Mouse (Mus musculus) limb, embryonic 14.5 days (tissue): ENCODE results near the gene Pip4k2a. TPM values are rescaled to one million over a fixed set of nuclear protein-coding genes. Genes with fewer than 3 reads are reported as not detected.

Experiments
- ATAC-seq: fragments of 200-750 bp; cut with Nextera tagmentation; 2 replicates; pipeline ENCODE4 v1.8.0; 2017; ENCODE audit warnings: low read depth, moderate number of reproducible peaks, moderate TSS enrichment; ENCODE audit not compliant: low FRiP score
- DNase-seq: peaks from one replicate; pipeline ENCODE4 v3.0.0-alpha.2; 2015; ENCODE audit warnings: low spot score
- H3K27ac ChIP-seq: fragments of 300-500 bp; sonication (generic); replicated peaks from 2 replicates; pipeline ENCODE4 v1.5.1; 2014; ENCODE audit warnings: low read depth, mild to moderate bottlenecking, low read length, moderate library complexity, mixed read lengths
- H3K27me3 ChIP-seq: fragments of 300-500 bp; sonication (generic); 2 replicates; pipeline ENCODE4 v1.6.1; 2014; ENCODE audit warnings: low read length, mixed read lengths; ENCODE audit not compliant: control insufficient read depth, insufficient read depth
- H3K36me3 ChIP-seq: fragments of 300-500 bp; sonication (generic); 2 replicates; pipeline ENCODE4 v1.6.1; 2014; ENCODE audit warnings: mild to moderate bottlenecking, low read length, moderate library complexity, mixed read lengths; ENCODE audit not compliant: control insufficient read depth, insufficient read depth
- H3K4me1 ChIP-seq: fragments of 300-500 bp; sonication (generic); 2 replicates; pipeline ENCODE4 v1.6.1; 2014; ENCODE audit warnings: antibody characterized with exemption, low read length, mixed read lengths; ENCODE audit not compliant: control insufficient read depth, insufficient read depth
- H3K4me2 ChIP-seq: fragments of 300-500 bp; sonication (generic); replicated peaks from 2 replicates; pipeline ENCODE4 v1.6.1; 2014; ENCODE audit warnings: low read depth, mild to moderate bottlenecking, low read length, moderate library complexity; ENCODE audit not compliant: severe bottlenecking
- H3K4me3 ChIP-seq: fragments of 300-500 bp; sonication (generic); replicated peaks from 2 replicates; pipeline ENCODE4 v1.5.1; 2014; ENCODE audit warnings: low read length
- H3K9ac ChIP-seq: fragments of 300-500 bp; sonication (generic); 2 replicates; pipeline ENCODE4 v1.6.1; 2014; ENCODE audit warnings: mild to moderate bottlenecking, low read depth, low read length, moderate library complexity; ENCODE audit not compliant: severe bottlenecking
- H3K9me3 ChIP-seq: fragments of 300-500 bp; sonication (generic); 2 replicates; pipeline ENCODE4 v1.6.1; 2016; ENCODE audit warnings: low read length; ENCODE audit not compliant: control insufficient read depth
- POLR2A ChIP-seq: fragments of 200-500 bp; IDR thresholded peaks from 2 replicates; pipeline ENCODE4 v1.8.0; 2012; ENCODE audit warnings: inconsistent platforms, mild to moderate bottlenecking, moderate library complexity, borderline replicate concordance; ENCODE audit not compliant: insufficient read depth, insufficient read length; ENCODE audit errors: extremely low read depth
- WGBS: fragments of 180-500 bp; shearing (Covaris S2); extraction: QIAGEN DNeasy Blood & Tissue Kit; methylation state at CpG from one replicate; pipeline ENCODE4 v1.1.7; 2014; 5-methylcytosine and 5-hydroxymethylcytosine counted together
- polyA plus RNA-seq, 2 experiments: library from polyadenylated mRNA; depleted of rRNA in 1 of 2; stranded (reverse) in 1 of 2; unstranded in 1 of 2; fragments of >200 nt; fragmentation: Nextera tagmentation in 1 of 2; extraction: Ambion mirVana in 1 of 2; gene quantifications; 2 replicates each; pipeline versions ENCODE4 v1.2.1 to v1.2.3; 2012 to 2014

The Pip4k2a gene
- polyA plus RNA-seq, 2 experiments = 12.1 to 13.2 TPM

GRCm38 (mm10) chr2:18938923-18939329 is 59.0 kb downstream of the Pip4k2a start:
- no peak; the same call in 1 of the 2 replicates for ATAC-seq
- Histone ChIP-seq H3K4me1 (peaks cover 32% of the 10 kb centered on the region), H3K36me3 (no peaks in the 10 kb centered on the region), H3K27ac (no peak overlapping the region), H3K27me3 (no peaks in the 10 kb centered on the region), H3K4me3 (no peak overlapping the region), H3K9ac (no peak overlapping the region), H3K4me2 (no peak overlapping the region), H3K9me3 (no peaks in the 10 kb centered on the region)
- no peak for TF ChIP-seq POLR2A
- 20% methylated on average over 8 of the region's 8 CpGs for WGBS
- DNase-seq = no peak

- Histone ChIP-seq H3K4me2 (no peak overlapping the region), H3K27me3 (no peaks in the 10 kb centered on the region), H3K9ac (no peak overlapping the region), H3K9me3 (no peaks in the 10 kb centered on the region), H3K27ac (no peak overlapping the region), H3K4me1 (peaks cover 34% of the 10 kb centered on the region), H3K4me3 (no peak overlapping the region), H3K36me3 (no peaks in the 10 kb centered on the region)
- TF ChIP-seq POLR2A = no peak
- DNase-seq (no peak), ATAC-seq (no peak)
- WGBS = 35% methylated on average over 1 of the region's 1 CpGs
Measured at GRCm38 (mm10) chr2:18938232-18938631, 59.7 kb downstream of the Pip4k2a start.

GRCm38 (mm10) chr2:18937611-18938010 is 60.3 kb downstream of the Pip4k2a start:
- no peaks in the 10 kb centered on the region for H3K27me3 ChIP-seq
- ATAC-seq = no peak
- H3K36me3 ChIP-seq = no peaks in the 10 kb centered on the region
- H3K4me3 ChIP-seq = no peak overlapping the region
- DNase-seq = no peak
- no peak overlapping the region for H3K9ac ChIP-seq
- no peak overlapping the region for H3K27ac ChIP-seq
- H3K4me1 ChIP-seq = peaks cover 36% of the 10 kb centered on the region
- no peaks in the 10 kb centered on the region for H3K9me3 ChIP-seq
- no peak for TF ChIP-seq POLR2A
- WGBS = 58% methylated on average over 2 of the region's 2 CpGs
- H3K4me2 ChIP-seq = no peak overlapping the region

DNA sequence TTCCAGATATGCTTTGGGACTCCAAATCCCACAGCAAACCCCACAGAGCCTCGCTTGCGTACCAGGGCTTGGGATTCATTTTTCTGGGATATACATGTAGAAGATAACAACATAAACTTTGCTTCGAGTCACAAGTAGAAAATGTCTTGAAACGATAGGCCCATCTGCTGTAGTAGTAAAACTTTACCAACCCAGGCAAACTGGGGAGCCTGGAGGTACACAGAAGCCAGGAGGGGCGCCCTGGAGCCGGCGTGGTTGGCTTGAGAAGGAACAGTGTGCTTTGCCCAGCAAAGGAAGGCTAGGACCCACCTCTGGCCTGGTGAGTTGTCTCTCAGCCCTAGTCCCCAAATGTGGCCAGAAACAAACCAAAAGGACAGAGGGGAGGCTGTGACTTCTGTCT is 61.5 kb downstream of the Pip4k2a start:
- Histone ChIP-seq H3K4me1 (peaks cover 41% of the 10 kb centered on the region), H3K4me3 (no peak overlapping the region), H3K27me3 (no peaks in the 10 kb centered on the region), H3K36me3 (no peaks in the 10 kb centered on the region), H3K4me2 (no peak overlapping the region), H3K27ac (no peak overlapping the region), H3K9ac (no peak overlapping the region), H3K9me3 (no peaks in the 10 kb centered on the region)
- TF ChIP-seq POLR2A = no peak
- WGBS = 86% methylated on average over 7 of the region's 7 CpGs
- no peak for DNase-seq
- no peak for ATAC-seq

DNA sequence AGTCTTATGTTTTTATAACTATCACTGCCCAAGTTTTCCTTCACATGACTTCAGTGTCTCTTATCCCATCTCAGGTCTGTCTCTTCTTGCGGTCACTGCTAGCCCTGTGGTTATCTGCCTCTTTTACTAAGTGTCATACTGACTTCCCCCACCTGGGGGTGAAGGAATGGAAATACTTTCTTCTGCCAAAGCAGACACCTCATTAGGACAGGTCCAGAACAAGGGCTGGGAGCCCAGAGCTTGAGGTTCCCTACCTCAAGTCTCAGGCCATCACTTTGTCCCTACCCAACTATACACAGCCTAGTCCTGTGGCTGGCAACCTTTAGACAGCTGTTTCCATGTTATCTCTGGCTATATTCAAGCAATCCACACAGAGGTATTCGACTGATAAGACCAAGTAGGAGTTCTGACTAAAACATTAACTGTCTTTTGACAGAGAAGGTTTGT is 62.3 kb downstream of the Pip4k2a start:
- Histone ChIP-seq H3K4me2 (no peak overlapping the region), H3K4me1 (peaks cover 34% of the 10 kb centered on the region), H3K4me3 (no peak overlapping the region), H3K27me3 (no peaks in the 10 kb centered on the region), H3K27ac (no peak overlapping the region), H3K9me3 (no peaks in the 10 kb centered on the region), H3K9ac (no peak overlapping the region), H3K36me3 (no peaks in the 10 kb centered on the region)
- WGBS = 83% methylated on average over 2 of the region's 2 CpGs
- TF ChIP-seq POLR2A = no peak
- DNase-seq (no peak), ATAC-seq (no peak)

- no peaks in the 10 kb centered on the region for H3K36me3 ChIP-seq
- TF ChIP-seq POLR2A = no peak
- WGBS = 91% methylated on average over 9 of the region's 9 CpGs
Measured at GRCm38 (mm10) chr2:18934131-18934530, 63.8 kb downstream of the Pip4k2a start.

More at GRCm38 (mm10) chr2:18934131-18934530, 63.8 kb downstream of the Pip4k2a start:
- no peaks in the 10 kb centered on the region for H3K9me3 ChIP-seq
- H3K4me3 ChIP-seq = no peak overlapping the region
- no peaks in the 10 kb centered on the region for H3K27me3 ChIP-seq
- DNase-seq (no peak), ATAC-seq (no peak)
- H3K9ac ChIP-seq = no peak overlapping the region
- no peak overlapping the region for H3K4me2 ChIP-seq
- no peak overlapping the region for H3K27ac ChIP-seq
- H3K4me1 ChIP-seq = peaks cover 28% of the 10 kb centered on the region
